Mouse (Mus musculus) layer of hippocampus, adult 9-11 months (tissue): ENCODE measurements at regions not wholly inside any gene's neighbourhood (a gene's known extent, or its start where the extent isn't known, plus 50 kb on each side); places are given as distances from the start of the nearest gene placed in this dataset.

Source experiments
- DNase-seq: peaks from one replicate; pipeline ENCODE4 v3.0.0; 2022

DNA sequence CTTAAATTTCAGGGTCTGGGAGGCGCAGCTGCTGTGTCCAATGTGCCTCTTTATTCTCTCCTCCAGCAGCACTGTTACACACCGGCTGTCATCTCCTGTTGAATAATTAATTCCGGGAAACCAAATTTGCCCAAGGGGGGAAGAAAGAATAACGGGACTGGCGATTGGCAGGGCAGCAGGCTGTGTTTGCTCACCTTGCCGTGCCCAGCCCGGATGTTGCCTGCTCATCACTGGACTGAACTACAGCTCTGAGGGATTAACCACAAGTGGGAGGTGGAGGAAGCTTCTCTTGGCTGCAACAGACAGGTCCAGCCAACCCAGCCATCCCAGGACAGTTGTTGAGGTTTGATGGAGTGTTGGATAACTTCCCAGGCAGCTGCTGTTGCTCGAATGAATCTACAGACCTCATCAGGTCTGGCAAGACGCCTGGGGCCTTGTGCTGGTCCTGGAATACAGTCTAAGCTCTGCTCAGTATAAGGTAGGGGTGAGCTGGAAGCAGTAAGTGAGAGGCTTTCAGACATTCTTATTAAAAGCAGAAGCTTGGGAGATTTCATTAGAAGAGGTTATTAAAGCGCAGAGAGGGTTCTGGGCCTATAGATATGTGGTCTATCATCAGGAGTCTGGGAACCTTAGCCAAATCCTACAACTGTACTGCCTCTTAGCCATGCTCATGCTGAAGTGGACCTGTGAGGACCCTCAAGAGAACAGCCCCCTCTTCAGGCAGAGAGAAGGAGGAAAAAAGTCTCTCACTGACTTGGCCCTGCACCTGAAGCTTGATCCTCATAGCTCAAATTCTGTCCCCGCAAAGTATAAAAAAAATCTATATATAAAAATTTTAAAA is 291.8 kb downstream of the Il20rb start:
- DNase-seq: no peak

DNA sequence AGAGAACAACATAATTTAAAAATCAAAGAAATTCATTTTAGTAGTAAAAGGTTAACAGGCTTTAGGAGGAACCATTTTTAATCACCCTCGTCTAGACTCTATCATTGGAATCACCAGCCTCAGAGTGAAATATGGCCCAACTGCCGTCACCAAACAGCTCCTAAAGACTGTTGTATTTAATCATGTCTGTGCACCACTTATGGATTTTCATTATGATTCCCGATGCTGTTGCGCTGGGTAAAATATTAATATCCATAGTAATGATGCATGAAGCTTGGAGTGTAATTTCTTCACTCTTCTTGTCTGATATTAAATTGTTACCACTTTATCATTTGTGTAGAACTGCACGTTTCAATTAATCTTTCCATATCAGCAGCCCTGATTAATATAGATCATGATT is 292.4 kb downstream of the Il20rb start:
- DNase-seq: no peak

DNA sequence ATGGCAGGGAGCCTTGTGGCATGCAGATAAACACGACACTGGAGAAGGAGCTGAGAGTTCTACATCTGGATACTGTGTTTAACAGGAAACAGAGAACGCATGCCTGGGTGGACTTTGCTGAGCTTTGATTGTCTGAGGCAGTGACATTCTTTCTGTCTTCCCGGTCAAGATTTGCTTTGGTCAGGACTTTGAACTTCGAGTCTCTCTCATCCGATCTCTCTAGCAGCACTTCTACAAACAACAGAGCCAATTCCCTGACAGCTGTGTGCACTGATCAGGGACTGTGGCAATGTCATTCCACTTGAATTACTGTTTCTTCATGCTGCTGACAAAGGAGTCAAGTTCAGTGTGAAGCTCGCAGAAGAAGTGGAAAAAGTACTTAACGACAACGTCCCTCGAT is 302.5 kb downstream of the Il20rb start:
- DNase-seq: no peak

DNA sequence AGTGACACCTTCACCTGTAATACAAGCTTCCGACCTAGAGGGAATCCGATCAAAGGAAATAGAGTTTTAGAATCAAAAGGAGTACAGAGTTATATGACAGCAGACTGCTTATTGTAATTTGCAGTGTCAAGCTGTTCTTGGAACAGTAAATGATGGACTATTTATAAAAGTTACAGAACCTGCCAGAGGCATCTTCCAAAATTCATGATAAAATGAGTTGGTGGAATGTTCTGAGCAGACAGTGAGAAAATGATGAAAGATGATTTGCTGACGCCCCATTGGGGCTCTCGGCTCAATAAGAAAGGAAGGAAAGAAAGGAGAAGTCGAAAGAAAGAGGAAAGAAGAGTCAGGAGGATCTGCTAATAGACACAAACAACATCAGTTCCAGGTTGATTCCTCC is 300.3 kb upstream of the Sox14 start:
- peak; percentile 19 for DNase-seq

DNA sequence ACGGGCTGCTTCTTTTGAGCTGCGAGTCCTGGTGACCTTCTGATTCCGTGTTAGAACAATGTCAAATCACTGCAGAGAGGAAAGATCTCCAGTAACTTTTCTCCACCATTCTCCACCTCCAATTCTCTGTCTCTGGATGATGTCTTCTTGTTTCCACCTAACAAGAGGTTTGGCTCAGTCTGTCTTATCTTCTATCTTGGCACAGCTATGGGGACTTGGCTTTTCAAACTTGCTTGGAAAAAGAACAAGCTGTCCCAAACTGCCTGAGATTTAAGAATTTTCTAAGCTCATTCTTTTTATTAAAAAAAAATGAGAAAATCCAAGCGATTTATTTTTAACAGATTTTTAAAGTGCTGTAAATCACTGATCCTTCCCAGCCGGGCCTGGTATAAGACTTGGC is 290.3 kb upstream of the Sox14 start:
- peak; percentile 7 for DNase-seq

DNA sequence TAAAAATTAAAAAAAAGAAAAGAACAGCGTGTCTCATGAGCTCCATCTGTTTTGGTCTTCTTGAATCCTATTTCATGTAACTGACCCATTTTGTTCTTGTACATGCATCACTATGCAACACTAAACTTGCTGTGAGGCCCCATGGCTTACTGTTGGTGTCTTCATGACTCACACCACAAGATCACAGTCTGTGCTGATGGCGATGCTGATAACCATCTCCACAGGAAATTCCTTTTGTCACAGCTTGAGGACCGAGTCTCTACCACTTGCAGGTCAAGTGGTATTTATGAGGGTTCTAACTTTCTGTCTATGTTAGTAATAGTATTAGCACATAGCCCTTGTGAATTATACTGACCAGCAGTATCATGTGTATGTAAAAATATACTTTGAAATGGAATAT is 286.0 kb upstream of the Sox14 start:
- no peak for DNase-seq
